In genomic region chr10:69335195-69335536, GRCm38 (mm10) we compare ENCODE assay signal across 9 mouse cellular contexts. TPM values are rescaled to one million over a fixed set of nuclear protein-coding genes. Genes with fewer than 3 reads are reported as not detected.
DNase-seq lines count a peak whose midpoint lies in the region; ATAC-seq and TF ChIP-seq lines count a peak whose summit lies in the region.
"Had no signal": no experiment of that assay in that cellular context is flagged by ENCODE, and none has a peak within 500 bp of the region (broad histone marks: within the 10 kb centered on the region; RNA-seq: fewer than 3 reads in every experiment).

No protein-coding gene starts in this region.

- intact Hi-C loops in heart, adult 2 months (cut with DNase I): no loop called here
- intact Hi-C loops in left cerebral cortex, postnatal 36 days (cut with DNase I): no loop called here

- H3K4me1 ChIP-seq in heart, postnatal 0 days (ENCODE audit: control insufficient read depth, insufficient read depth): no peaks in the 10 kb centered on the region
- no peaks in the 10 kb centered on the region for H3K4me1 ChIP-seq in heart, adult 2 months (ENCODE audit: control insufficient read depth, insufficient read depth, low read length)
- H3K4me1 ChIP-seq in midbrain, embryonic 13.5 days (replicated peaks): no peaks in the 10 kb centered on the region
- no peaks in the 10 kb centered on the region for H3K4me1 ChIP-seq in midbrain, embryonic 10.5 days
- H3K4me1 ChIP-seq in hindbrain, postnatal 0 days (ENCODE audit: insufficient read depth, low read length): 0 out of 2 replicates have a peak, but pooled peaks cover 3% of the 10 kb centered on the region
- no peaks in the 10 kb centered on the region for H3K4me1 ChIP-seq in stomach, postnatal 0 days (replicated peaks; ENCODE audit: control insufficient read depth, insufficient read depth)

- no peak for ATAC-seq in heart, postnatal 0 days (ENCODE audit: insufficient read depth, low read depth)
- no peak for ATAC-seq in midbrain, embryonic 13.5 days
- ATAC-seq in hindbrain, postnatal 0 days: 0 out of 2 replicates have a peak, but pooled peaks have one; percentile 51
- 0 out of 2 replicates have a peak, but pooled peaks have one; percentile 33 for ATAC-seq in stomach, postnatal 0 days (ENCODE audit: low FRiP score, low TSS enrichment)
- ATAC-seq: CD4-positive, CD25-positive, alpha-beta regulatory T cell, adult 4 months had no signal

- TF ChIP-seq EP300 in heart, postnatal 0 days (IDR thresholded peaks at IDR 0.05; ENCODE audit: low read depth): no peak
- TF ChIP-seq EP300 in heart, adult 2 months (IDR thresholded peaks at IDR 0.05; ENCODE audit: insufficient read depth, low read depth, low read length): no peak
- no peak for TF ChIP-seq EP300 in stomach, postnatal 0 days (optimal IDR thresholded peaks at IDR 0.05)

- H3K27me3 ChIP-seq in heart, postnatal 0 days (ENCODE audit: control insufficient read depth, insufficient read depth, low read length): no peaks in the 10 kb centered on the region
- H3K27me3 ChIP-seq in heart, adult 2 months (ENCODE audit: control insufficient read depth, insufficient read depth, low read length): no peaks in the 10 kb centered on the region
- H3K27me3 ChIP-seq in midbrain, embryonic 13.5 days: no peaks in the 10 kb centered on the region
- H3K27me3 ChIP-seq in midbrain, embryonic 10.5 days (ENCODE audit: low read depth, poor library complexity, severe bottlenecking): no peaks in the 10 kb centered on the region
- H3K27me3 ChIP-seq in hindbrain, postnatal 0 days (ENCODE audit: insufficient read depth, low read length): no peaks in the 10 kb centered on the region
- H3K27me3 ChIP-seq in stomach, postnatal 0 days (ENCODE audit: control insufficient read depth, insufficient read depth, low read length): no peaks in the 10 kb centered on the region

- 71% methylated on average over 7 of the region's 7 CpGs for WGBS in heart, postnatal 0 days
- 63% methylated on average over 7 of the region's 7 CpGs for WGBS in heart, adult 2 months
- WGBS in midbrain, embryonic 13.5 days: 49% methylated on average over 7 of the region's 7 CpGs
- WGBS in midbrain, embryonic 10.5 days: 76% methylated on average over 7 of the region's 7 CpGs
- 29% methylated on average over 7 of the region's 7 CpGs for WGBS in hindbrain, postnatal 0 days
- WGBS in stomach, postnatal 0 days: 40% methylated on average over 7 of the region's 7 CpGs

- no peak overlapping the region for H3K4me3 ChIP-seq in heart, postnatal 0 days (ENCODE audit: low read depth, low read length)
- H3K4me3 ChIP-seq in heart, adult 2 months: no peak overlapping the region
- H3K4me3 ChIP-seq in midbrain, embryonic 13.5 days (replicated peaks): no peak overlapping the region
- no peak overlapping the region for H3K4me3 ChIP-seq in midbrain, embryonic 10.5 days
- no peak overlapping the region for H3K4me3 ChIP-seq in hindbrain, postnatal 0 days (ENCODE audit: low read length)
- H3K4me3 ChIP-seq in stomach, postnatal 0 days (ENCODE audit: low read depth, low read length): no peak overlapping the region

- peaks cover 53% of the 10 kb centered on the region for H3K36me3 ChIP-seq in heart, postnatal 0 days (replicated peaks; ENCODE audit: control insufficient read depth, insufficient read depth, low read length)
- H3K36me3 ChIP-seq in heart, adult 2 months (ENCODE audit: control insufficient read depth, insufficient read depth, low read length): no peaks in the 10 kb centered on the region
- H3K36me3 ChIP-seq in midbrain, embryonic 13.5 days: peaks cover 28% of the 10 kb centered on the region
- H3K36me3 ChIP-seq in midbrain, embryonic 10.5 days: peaks cover 73% of the 10 kb centered on the region
- no peaks in the 10 kb centered on the region; the same call in 1 of the 2 replicates for H3K36me3 ChIP-seq in hindbrain, postnatal 0 days (ENCODE audit: insufficient read depth, low read length)
- H3K36me3 ChIP-seq in stomach, postnatal 0 days (ENCODE audit: control insufficient read depth, insufficient read depth, low read length): peaks cover 6% of the 10 kb centered on the region; the same call in 1 of the 2 replicates

- no peak for TF ChIP-seq POLR2A in heart, adult 2 months (IDR thresholded peaks at IDR 0.05; ENCODE audit: insufficient read depth, low read depth, low read length)

- no peaks in the 10 kb centered on the region for H3K9me3 ChIP-seq in heart, postnatal 0 days (replicated peaks; ENCODE audit: control insufficient read depth, low read length)
- H3K9me3 ChIP-seq in midbrain, embryonic 13.5 days: no peaks in the 10 kb centered on the region
- H3K9me3 ChIP-seq in midbrain, embryonic 10.5 days (replicated peaks): no peaks in the 10 kb centered on the region
- no peaks in the 10 kb centered on the region for H3K9me3 ChIP-seq in hindbrain, postnatal 0 days (ENCODE audit: low read length)
- no peaks in the 10 kb centered on the region for H3K9me3 ChIP-seq in stomach, postnatal 0 days (ENCODE audit: control insufficient read depth, low read length)

- no peak for TF ChIP-seq CTCF in heart, postnatal 0 days (IDR thresholded peaks at IDR 0.05; ENCODE audit: low read depth)
- no peak for TF ChIP-seq CTCF in heart, adult 2 months (IDR thresholded peaks at IDR 0.05)
- no peak for TF ChIP-seq CTCF in hindbrain, postnatal 0 days (IDR thresholded peaks at IDR 0.05; ENCODE audit: low read depth)
- TF ChIP-seq CTCF in stomach, postnatal 0 days (IDR thresholded peaks at IDR 0.05; ENCODE audit: low read depth): no peak

- no peak overlapping the region for H3K9ac ChIP-seq in heart, postnatal 0 days (replicated peaks; ENCODE audit: low read depth, low read length)
- H3K9ac ChIP-seq in heart, adult 2 months (ENCODE audit: low read depth, low read length): no peak overlapping the region
- no peak overlapping the region for H3K9ac ChIP-seq in midbrain, embryonic 13.5 days (replicated peaks)
- no peak overlapping the region for H3K9ac ChIP-seq in hindbrain, postnatal 0 days (replicated peaks; ENCODE audit: low read length)
- H3K9ac ChIP-seq in stomach, postnatal 0 days (ENCODE audit: low read length): no peak overlapping the region

- H3K79me2 ChIP-seq in heart, adult 2 months (replicated peaks; ENCODE audit: control insufficient read depth, insufficient read depth, low read length): no peaks in the 10 kb centered on the region

- no peak overlapping the region for H3K4me2 ChIP-seq in heart, postnatal 0 days (ENCODE audit: low read depth, low read length)
- H3K4me2 ChIP-seq in midbrain, embryonic 13.5 days (replicated peaks): no peak overlapping the region
- H3K4me2 ChIP-seq in hindbrain, postnatal 0 days (ENCODE audit: low read depth, low read length): no peak overlapping the region
- H3K4me2 ChIP-seq in stomach, postnatal 0 days (replicated peaks; ENCODE audit: low read depth): no peak overlapping the region

- no peak for DNase-seq in heart, postnatal 0 days (ENCODE audit: low spot score)
- DNase-seq in heart, adult 2 months: no peak
- DNase-seq in midbrain, embryonic 10.5 days (ENCODE audit: low spot score): no peak
- peak; percentile 35 for DNase-seq in hindbrain, postnatal 0 days (ENCODE audit: low spot score)
- DNase-seq in stomach, postnatal 0 days (ENCODE audit: low spot score): no peak
- no peak for DNase-seq in urinary bladder, postnatal 36 days (ENCODE audit: low spot score in 2 of 2)
- no peak for DNase-seq in left cerebral cortex, postnatal 36 days (ENCODE audit: low spot score in 2 of 2)

- 0 out of 2 replicates have a peak overlapping the region, but pooled peaks have one; percentile 2 for H3K27ac ChIP-seq in heart, postnatal 0 days (ENCODE audit: low read depth)
- H3K27ac ChIP-seq in heart, adult 2 months: no peak overlapping the region
- H3K27ac ChIP-seq in midbrain, embryonic 13.5 days: peak overlapping the region; percentile 25; the same call in 1 of the 2 replicates
- no peak overlapping the region for H3K27ac ChIP-seq in midbrain, embryonic 10.5 days (replicated peaks)
- peak overlapping the region; percentile 56; the same call in 1 of the 2 replicates for H3K27ac ChIP-seq in hindbrain, postnatal 0 days
- H3K27ac ChIP-seq in stomach, postnatal 0 days (replicated peaks): peak overlapping the region; percentile 80

RNA-seq across cellular contexts. Expression of gene Cdk1, which starts 17.6 kb away (rescaled TPM):
- 90.6 and 204 TPM in 2 replicates for total RNA-seq in heart, postnatal 0 days (2014; rRNA removed; ENCODE audit: low replicate concordance)
- 115 and 122 TPM in 2 replicates for polyA plus RNA-seq in heart, postnatal 0 days (2015; fragmentation: Nextera tagmentation; extraction: Ambion mirVana)
- 1 to 10 TPM in 1 of 2 experiments, under 1 TPM in 1; 0.52 to 1.1 TPM for total RNA-seq in heart, adult 2 months (2021)
- 1.1 and 3.2 TPM in 2 replicates for polyA plus RNA-seq in heart, adult 2 months (2012; rRNA removed)
- 149 and 181 TPM in 2 replicates for polyA plus RNA-seq in midbrain, embryonic 13.5 days (2015; fragmentation: Nextera tagmentation; extraction: Ambion mirVana)
- polyA plus RNA-seq in midbrain, embryonic 10.5 days (2016; fragmentation: Nextera tagmentation; extraction: Ambion mirVana): 440 and 527 TPM in 2 replicates
- total RNA-seq in hindbrain, postnatal 0 days (2014; rRNA removed): 28.1 and 44.3 TPM in 2 replicates
- polyA plus RNA-seq in hindbrain, postnatal 0 days (2015; fragmentation: Nextera tagmentation; extraction: Ambion mirVana): 59.6 and 74.2 TPM in 2 replicates
- polyA plus RNA-seq in stomach, postnatal 0 days (2015; fragmentation: Nextera tagmentation; extraction: Ambion mirVana): 104 and 147 TPM in 2 replicates
- total RNA-seq in left cerebral cortex, postnatal 36 days (2021): 1 to 10 TPM in 1 of 2 experiments, under 1 TPM in 1; 0.68 to 1.6 TPM

Comparison
In these comparisons a context has a peak if more than half of its experiments do, and no peak if none do; other contexts are left out.
1. H3K27ac ChIP-seq: peak in heart, postnatal 0 days (single experiment), midbrain, embryonic 13.5 days (single experiment), hindbrain, postnatal 0 days (single experiment) and stomach, postnatal 0 days (single experiment); none in heart, adult 2 months (single experiment) and midbrain, embryonic 10.5 days (single experiment).
2. RNA of gene Cdk1, which starts 17.6 kb away (polyA plus RNA-seq): 440 to 527 TPM in midbrain, embryonic 10.5 days, 149 to 181 TPM in midbrain, embryonic 13.5 days, 104 to 147 TPM in stomach, postnatal 0 days, 115 to 122 TPM in heart, postnatal 0 days and 59.6 to 74.2 TPM in hindbrain, postnatal 0 days; 1.1 to 3.2 TPM in heart, adult 2 months; every median in the first group is over 10 times any median in the second.
3. ATAC-seq: peak in hindbrain, postnatal 0 days (single experiment) and stomach, postnatal 0 days (single experiment); none in heart, postnatal 0 days (single experiment) and midbrain, embryonic 13.5 days (single experiment).